ENCODE assay signal across 9 mouse cellular contexts in genomic region chr11:64436791-64437298, GRCm38 (mm10). TPM values are rescaled to one million over a fixed set of nuclear protein-coding genes. Genes with fewer than 3 reads are reported as not detected.
DNase-seq lines count a peak whose midpoint lies in the region; ATAC-seq and TF ChIP-seq lines count a peak whose summit lies in the region.
"Had no signal": no experiment of that assay in that cellular context is flagged by ENCODE, and none has a peak within 500 bp of the region (broad histone marks: within the 10 kb centered on the region; RNA-seq: fewer than 3 reads in every experiment).

No protein-coding gene starts in this region.

- H3K9ac ChIP-seq in lung, embryonic 15.5 days = peak overlapping the region; percentile 41; the same call in 1 of the 2 replicates
- H3K9ac ChIP-seq in forebrain, embryonic 15.5 days (replicated peaks) = no peak overlapping the region
- peak overlapping the region; percentile 78 for H3K9ac ChIP-seq in limb, embryonic 15.5 days
- H3K9ac ChIP-seq in stomach, embryonic 14.5 days (replicated peaks; ENCODE audit: low read depth, low read length) = peak overlapping the region; percentile 77

- no peak for TF ChIP-seq POLR2A in lung, adult 2 months (IDR thresholded peaks at IDR 0.05; ENCODE audit: borderline replicate concordance, extremely low read depth, low read depth, low read length)

- TF ChIP-seq CTCF in lung, adult 2 months (IDR thresholded peaks at IDR 0.05; ENCODE audit: insufficient read depth, low read length) = no peak

- H3K4me3 ChIP-seq in lung, embryonic 15.5 days = peak overlapping the region; percentile 45
- no peak overlapping the region for H3K4me3 ChIP-seq in lung, adult 2 months (replicated peaks; ENCODE audit: extremely low read depth, low read depth, low read length)
- H3K4me3 ChIP-seq in forebrain, embryonic 15.5 days = peak overlapping the region; percentile 51
- peak overlapping the region; percentile 63 for H3K4me3 ChIP-seq in limb, embryonic 15.5 days
- H3K4me3 ChIP-seq in stomach, embryonic 14.5 days (ENCODE audit: low read depth, low read length) = peak overlapping the region; percentile 67

- H3K9me3 ChIP-seq in lung, embryonic 15.5 days = no peaks in the 10 kb centered on the region
- H3K9me3 ChIP-seq in forebrain, embryonic 15.5 days = no peaks in the 10 kb centered on the region
- no peaks in the 10 kb centered on the region for H3K9me3 ChIP-seq in limb, embryonic 15.5 days
- H3K9me3 ChIP-seq in stomach, embryonic 14.5 days (ENCODE audit: control insufficient read depth, low read depth, low read length) = no peaks in the 10 kb centered on the region

- ATAC-seq in lung, embryonic 15.5 days (ENCODE audit: borderline replicate concordance, extremely low read depth, low FRiP score, low TSS enrichment) = no peak
- ATAC-seq in forebrain, embryonic 15.5 days (replicated peaks) = no peak
- ATAC-seq in limb, embryonic 15.5 days (ENCODE audit: insufficient number of reproducible peaks, low FRiP score, low TSS enrichment, low read depth) = no peak
- no peak for ATAC-seq in stomach, embryonic 14.5 days (ENCODE audit: insufficient number of reproducible peaks, insufficient read depth, low FRiP score, low read depth)
- no peak for ATAC-seq in erythroblast, adult 5-6 weeks (replicated peaks; ENCODE audit: low FRiP score, poor library complexity, severe bottlenecking)

- peaks cover 20% of the 10 kb centered on the region for H3K4me1 ChIP-seq in lung, embryonic 15.5 days
- H3K4me1 ChIP-seq in lung, adult 2 months (ENCODE audit: control insufficient read depth, insufficient read depth, low read length) = peaks cover 3% of the 10 kb centered on the region; the same call in 1 of the 2 replicates
- peaks cover 20% of the 10 kb centered on the region for H3K4me1 ChIP-seq in forebrain, embryonic 15.5 days
- H3K4me1 ChIP-seq in limb, embryonic 15.5 days = peaks cover 23% of the 10 kb centered on the region
- H3K4me1 ChIP-seq in stomach, embryonic 14.5 days (ENCODE audit: control insufficient read depth, insufficient read depth, low read length) = peaks cover 8% of the 10 kb centered on the region; the same call in 1 of the 2 replicates

- no peaks in the 10 kb centered on the region for H3K36me3 ChIP-seq in lung, embryonic 15.5 days
- H3K36me3 ChIP-seq in forebrain, embryonic 15.5 days = no peaks in the 10 kb centered on the region
- no peaks in the 10 kb centered on the region for H3K36me3 ChIP-seq in limb, embryonic 15.5 days
- no peaks in the 10 kb centered on the region for H3K36me3 ChIP-seq in stomach, embryonic 14.5 days (ENCODE audit: control insufficient read depth, insufficient read depth, low read length)

- DNase-seq in lung, adult 2 months = no peak
- DNase-seq in adipocyte (ENCODE audit: low spot score) = no peak
- DNase-seq in urinary bladder, postnatal 25 days (ENCODE audit: low spot score) = no peak

- peak overlapping the region; percentile 97 for H3K4me2 ChIP-seq in lung, embryonic 15.5 days
- H3K4me2 ChIP-seq in forebrain, embryonic 15.5 days (replicated peaks) = peak overlapping the region; percentile 97
- peak overlapping the region; percentile 98 for H3K4me2 ChIP-seq in limb, embryonic 15.5 days
- H3K4me2 ChIP-seq in stomach, embryonic 14.5 days (replicated peaks; ENCODE audit: low read depth, low read length) = peak overlapping the region; percentile 62

- peaks cover 65% of the 10 kb centered on the region for H3K27me3 ChIP-seq in lung, embryonic 15.5 days
- H3K27me3 ChIP-seq in forebrain, embryonic 15.5 days = peaks cover 53% of the 10 kb centered on the region
- H3K27me3 ChIP-seq in limb, embryonic 15.5 days = peaks cover 9% of the 10 kb centered on the region
- no peaks in the 10 kb centered on the region for H3K27me3 ChIP-seq in stomach, embryonic 14.5 days (ENCODE audit: control insufficient read depth, insufficient read depth, low read length)

- WGBS in lung, embryonic 15.5 days = 30% methylated on average over 5 of the region's 5 CpGs
- 46% methylated on average over 5 of the region's 5 CpGs for WGBS in lung, adult 2 months
- 22% methylated on average over 5 of the region's 5 CpGs for WGBS in forebrain, embryonic 15.5 days
- WGBS in limb, embryonic 15.5 days = 19% methylated on average over 5 of the region's 5 CpGs
- 24% methylated on average over 5 of the region's 5 CpGs for WGBS in stomach, embryonic 14.5 days

- no peak overlapping the region for H3K27ac ChIP-seq in lung, embryonic 15.5 days
- H3K27ac ChIP-seq in forebrain, embryonic 15.5 days (replicated peaks) = no peak overlapping the region
- no peak overlapping the region for H3K27ac ChIP-seq in limb, embryonic 15.5 days
- no peak overlapping the region for H3K27ac ChIP-seq in stomach, embryonic 14.5 days (ENCODE audit: low read length)
- H3K27ac ChIP-seq: macrophage had no signal

RNA-seq across cellular contexts. Expression of gene F930015N05Rik, which starts 0.4 kb away (rescaled TPM):
- 0.16 and 0.19 TPM in 2 replicates for polyA plus RNA-seq in lung, embryonic 15.5 days (2015; fragmentation: Nextera tagmentation; extraction: Ambion mirVana)
- polyA plus RNA-seq in lung, adult 2 months (2012; rRNA removed) = 0.32 and 0.69 TPM in 2 replicates
- 0.27 and 0.45 TPM in 2 replicates for polyA plus RNA-seq in forebrain, embryonic 15.5 days (2015; fragmentation: Nextera tagmentation; extraction: Ambion mirVana)
- polyA plus RNA-seq in limb, embryonic 15.5 days (2015; fragmentation: Nextera tagmentation; extraction: Ambion mirVana) = 1.00 and 1.1 TPM in 2 replicates
- polyA plus RNA-seq in stomach, embryonic 14.5 days (2014; fragmentation: Nextera tagmentation; extraction: Ambion mirVana) = 0.62 and 0.88 TPM in 2 replicates
- total RNA-seq in erythroblast, adult 5-6 weeks (2015; ENCODE audit: low replicate concordance) = not detected in 2 replicates
- total RNA-seq in erythroblast, adult 5-6 weeks (2017; ENCODE audit: low replicate concordance) = not detected in 2 replicates
- polyA plus RNA-seq: macrophage had no signal

RNA-seq across cellular contexts. Expression of gene Hs3st3a1, which starts 1.7 kb away (rescaled TPM):
- 0.31 and 0.37 TPM in 2 replicates for polyA plus RNA-seq in lung, embryonic 15.5 days (2015; fragmentation: Nextera tagmentation; extraction: Ambion mirVana)
- polyA plus RNA-seq in lung, adult 2 months (2012; rRNA removed) = 0.84 and 1.5 TPM in 2 replicates
- polyA plus RNA-seq in forebrain, embryonic 15.5 days (2015; fragmentation: Nextera tagmentation; extraction: Ambion mirVana) = 0.11 and 0.31 TPM in 2 replicates
- 2.0 and 2.6 TPM in 2 replicates for polyA plus RNA-seq in limb, embryonic 15.5 days (2015; fragmentation: Nextera tagmentation; extraction: Ambion mirVana)
- 3.2 and 3.4 TPM in 2 replicates for polyA plus RNA-seq in stomach, embryonic 14.5 days (2014; fragmentation: Nextera tagmentation; extraction: Ambion mirVana)
- total RNA-seq in erythroblast, adult 5-6 weeks (2015; ENCODE audit: low replicate concordance) = not detected in 2 replicates
- not detected in 2 replicates for total RNA-seq in erythroblast, adult 5-6 weeks (2017; ENCODE audit: low replicate concordance)
- polyA plus RNA-seq: macrophage had no signal
